ENCODE assay signal across 8 mouse cellular contexts in the genomic region with DNA sequence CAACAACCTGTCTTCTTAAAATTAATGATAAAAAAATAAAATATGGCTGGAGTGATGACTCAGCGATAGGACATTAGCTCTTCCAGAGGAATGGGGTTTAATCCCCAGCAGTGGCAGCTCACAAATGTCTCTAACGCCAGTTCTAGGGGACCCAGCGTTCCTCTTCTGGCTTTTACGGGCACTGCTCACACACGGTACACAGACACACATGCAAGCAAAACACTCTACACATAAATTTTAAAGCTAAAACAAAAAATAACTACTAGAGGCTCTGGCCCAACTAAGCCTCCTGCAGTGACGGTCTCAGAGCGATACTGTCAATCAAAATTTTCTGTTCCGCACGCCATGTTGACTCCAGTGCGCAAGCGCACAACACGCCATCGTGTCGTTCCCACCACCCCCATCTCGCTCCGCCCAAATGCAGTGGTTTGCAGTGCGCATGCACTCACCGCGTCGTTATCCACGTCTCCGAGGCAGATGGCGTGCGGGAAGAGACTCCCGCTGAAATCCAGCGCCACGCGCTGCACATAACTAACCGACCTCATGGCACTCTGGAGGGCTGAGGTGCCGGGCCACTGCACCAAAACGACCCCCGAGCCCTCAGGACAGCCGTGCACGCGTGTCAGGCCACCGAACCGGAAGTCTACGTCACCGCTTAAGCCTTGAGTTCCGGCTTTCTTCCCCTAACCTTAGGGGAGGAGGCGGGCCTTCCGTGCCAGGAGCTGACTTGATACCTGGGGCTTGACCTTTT. TPM values are rescaled to one million over a fixed set of nuclear protein-coding genes. Genes with fewer than 3 reads are reported as not detected.
DNase-seq lines count a peak whose midpoint lies in the region; ATAC-seq and TF ChIP-seq lines count a peak whose summit lies in the region.

A gene (minus strand): TSS at position 663 of the 751 bp plus-strand sequence.

- H3K9me3 ChIP-seq in MEL (replicated peaks; ENCODE audit: insufficient read depth, low read length): no peaks in the 10 kb centered on the region; the same call in 1 of the 2 replicates
- H3K9me3 ChIP-seq in lung, embryonic 16.5 days (ENCODE audit: control insufficient read depth, low read length): no peaks in the 10 kb centered on the region

- peak; percentile 77 to 91 for TF ChIP-seq POLR2A in MEL (IDR thresholded peaks at IDR 0.05; ENCODE audit: control insufficient read depth in 1 of 2, insufficient read depth in 1 of 2, low read depth in 1 of 2, low read length in 2 of 2, poor library complexity in 1 of 2)
- TF ChIP-seq POLR2A in cerebellum, adult 2 months (IDR thresholded peaks at IDR 0.05; ENCODE audit: borderline replicate concordance, insufficient read depth, low read length): peak; percentile 95; the same call in 1 of the 2 replicates

- H3K4me2 ChIP-seq in lung, embryonic 16.5 days (ENCODE audit: low read depth, low read length): peak within 1 kb of the TSS; percentile 82

- H3K27ac ChIP-seq in MEL (ENCODE audit: control insufficient read depth, low read depth, low read length): peak within 1 kb of the TSS; percentile 98
- H3K27ac ChIP-seq in cerebellum, adult 2 months (ENCODE audit: insufficient read depth, low read length): peak within 1 kb of the TSS; percentile 99
- H3K27ac ChIP-seq in lung, embryonic 16.5 days (ENCODE audit: low read length): peak within 1 kb of the TSS; percentile 95

- peak; percentile 98 for DNase-seq in MEL (ENCODE audit: low read depth, low spot score)
- peak; percentile 97 to 98 for DNase-seq in cerebellum, adult 2 months
- DNase-seq in forelimb bud, embryonic 11.5 days (ENCODE audit: low read depth, low spot score): peak; percentile 97
- peak; percentile 90 for DNase-seq in layer of hippocampus, adult 9-10 months (ENCODE audit: low spot score)
- peak; percentile 89 for DNase-seq in ovary, postnatal 10 days (ENCODE audit: low spot score)
- DNase-seq in thymus, postnatal 10 days (ENCODE audit: low spot score in 2 of 2): peak; percentile 92 to 93

- TF ChIP-seq CTCF in MEL (IDR thresholded peaks at IDR 0.05 in 2 of 3, conservative IDR thresholded peaks at IDR 0.05 in 1 of 3; ENCODE audit: control insufficient read depth in 1 of 3, insufficient read depth in 1 of 3, low read depth in 2 of 3, low read length in 3 of 3, poor library complexity in 1 of 3, severe bottlenecking in 1 of 3): no peak
- no peak for TF ChIP-seq CTCF in cerebellum, adult 2 months (IDR thresholded peaks at IDR 0.05; ENCODE audit: borderline replicate concordance, insufficient read depth, low read depth, low read length)

- peak within 1 kb of the TSS; percentile 86 for H3K9ac ChIP-seq in MEL (ENCODE audit: control insufficient read depth, low read depth, low read length, poor library complexity, severe bottlenecking)
- H3K9ac ChIP-seq in lung, embryonic 16.5 days (ENCODE audit: low read length): peak within 1 kb of the TSS; percentile 89

- peaks cover 6 to 10% of the 10 kb centered on the region in 2 experiments; a peak in 2 of 4 replicates for H3K36me3 ChIP-seq in MEL (ENCODE audit: control insufficient read depth in 1 of 2, insufficient read depth in 2 of 2, low read length in 2 of 2)
- peaks cover 11% of the 10 kb centered on the region for H3K36me3 ChIP-seq in lung, embryonic 16.5 days (ENCODE audit: control insufficient read depth, insufficient read depth, low read length)

- TF ChIP-seq EP300 in MEL (IDR thresholded peaks at IDR 0.05; ENCODE audit: low read depth in 1 of 2, low read length in 2 of 2): peak in 1 of 2 experiments; percentile 22; a peak in 2 of 4 replicates

- peak within 1 kb of the TSS; percentile 68 to 70 for H3K4me3 ChIP-seq in MEL (ENCODE audit: control insufficient read depth in 1 of 2, insufficient read depth in 1 of 2, low read depth in 2 of 2, low read length in 2 of 2)
- H3K4me3 ChIP-seq in cerebellum, adult 2 months (replicated peaks; ENCODE audit: insufficient read depth, low read depth, low read length): peak within 1 kb of the TSS; percentile 82
- peak within 1 kb of the TSS; percentile 73 for H3K4me3 ChIP-seq in lung, embryonic 16.5 days (ENCODE audit: low read length)

- peaks cover 5 to 6% of the 10 kb centered on the region in 2 experiments for H3K4me1 ChIP-seq in MEL (ENCODE audit: control insufficient read depth in 1 of 2, insufficient read depth in 2 of 2, low read length in 2 of 2)
- no peaks in the 10 kb centered on the region; the same call in 1 of the 2 replicates for H3K4me1 ChIP-seq in cerebellum, adult 2 months (ENCODE audit: control insufficient read depth, insufficient read depth, low read length)
- 0 out of 2 replicates have a peak, but pooled peaks cover 4% of the 10 kb centered on the region for H3K4me1 ChIP-seq in lung, embryonic 16.5 days (replicated peaks; ENCODE audit: control insufficient read depth, insufficient read depth, low read length)

- H3K79me2 ChIP-seq in MEL (ENCODE audit: control insufficient read depth, insufficient read depth, low read length, poor library complexity): peaks cover 1% of the 10 kb centered on the region; the same call in 1 of the 2 replicates

- under 1% methylated on average over 42 of the region's 42 CpGs for WGBS in cerebellum, adult 2 months
- under 1% methylated on average over 42 of the region's 42 CpGs for WGBS in lung, embryonic 16.5 days

- ATAC-seq in hematopoietic stem cell, adult 5-6 weeks (replicated peaks in 1 of 2; ENCODE audit: insufficient read depth in 1 of 2, low FRiP score in 2 of 2, low TSS enrichment in 1 of 2, low read depth in 1 of 2, poor library complexity in 2 of 2, severe bottlenecking in 2 of 2): peak; percentile 96 to 97
- ATAC-seq in lung, embryonic 16.5 days (ENCODE audit: low read depth): peak; percentile 97

- H3K27me3 ChIP-seq in MEL (ENCODE audit: control insufficient read depth in 1 of 2, insufficient read depth in 2 of 2, low read length in 2 of 2): no peaks in the 10 kb centered on the region
- H3K27me3 ChIP-seq in cerebellum, adult 2 months (ENCODE audit: control insufficient read depth, insufficient read depth, low read length): no peaks in the 10 kb centered on the region
- no peaks in the 10 kb centered on the region for H3K27me3 ChIP-seq in lung, embryonic 16.5 days (ENCODE audit: control insufficient read depth, insufficient read depth, low read depth, low read length)

- no peak for TF ChIP-seq RAD21 in MEL (IDR thresholded peaks at IDR 0.05; ENCODE audit: low read depth, low read length)

TF ChIP-seq in MEL, 35 proteins besides CTCF, POLR2A, EP300 and RAD21 (continues in another document):
- TF ChIP-seq ZC3H11A (IDR thresholded peaks at IDR 0.05; ENCODE audit: low read depth, low read length) (no peak), HCFC1 (IDR thresholded peaks at IDR 0.05; ENCODE audit: low read depth, low read length) (peak; percentile 75), BHLHE40 (IDR thresholded peaks at IDR 0.05; ENCODE audit: borderline replicate concordance, low read depth, low read length) (no peak), RCOR1 (IDR thresholded peaks at IDR 0.05; ENCODE audit: low read depth, low read length) (no peak), SMC3 (IDR thresholded peaks at IDR 0.05; ENCODE audit: low read depth, low read length) (no peak), ZKSCAN1 (IDR thresholded peaks at IDR 0.05; ENCODE audit: low read depth, low read length) (no peak), MAX (IDR thresholded peaks at IDR 0.05; ENCODE audit: low read length) (peak; percentile 90), POLR2AphosphoS5 (IDR thresholded peaks at IDR 0.05; ENCODE audit: borderline replicate concordance, low read depth, low read length) (0 out of 2 replicates have a peak, but pooled peaks have one; percentile 44), E2F4 (IDR thresholded peaks at IDR 0.05; ENCODE audit: borderline replicate concordance, low read depth, low read length) (peak; percentile 71; the same call in 1 of the 2 replicates), USF1 (IDR thresholded peaks at IDR 0.05; ENCODE audit: low read depth, low read length) (no peak), USF2 (IDR thresholded peaks at IDR 0.05; ENCODE audit: borderline replicate concordance in 1 of 2, insufficient read depth in 1 of 2, low read depth in 1 of 2, low read length in 2 of 2) (no peak), ZNF384 (IDR thresholded peaks at IDR 0.05; ENCODE audit: low read depth, low read length) (no peak), SIN3A (IDR thresholded peaks at IDR 0.05; ENCODE audit: low read length) (peak; percentile 76), KAT2A (conservative IDR thresholded peaks at IDR 0.05; ENCODE audit: low read depth, low read length) (peak; percentile 57; the same call in 1 of the 2 replicates), UBTF (IDR thresholded peaks at IDR 0.05; ENCODE audit: borderline replicate concordance, insufficient read depth, low read depth, low read length) (no peak), CHD1 (IDR thresholded peaks at IDR 0.05; ENCODE audit: low read depth, low read length) (0 out of 2 replicates have a peak, but pooled peaks have one; percentile 83), POLR2AphosphoS2 (IDR thresholded peaks at IDR 0.05; ENCODE audit: low read length) (peak; percentile 97), JUND (IDR thresholded peaks at IDR 0.05; ENCODE audit: low read depth, low read length) (no peak), ELF1 (IDR thresholded peaks at IDR 0.05; ENCODE audit: low read depth, low read length) (peak; percentile 69), CHD2 (IDR thresholded peaks at IDR 0.05; ENCODE audit: low read length) (no peak; the same call in 1 of the 2 replicates), MAZ (IDR thresholded peaks at IDR 0.05; ENCODE audit: low read depth, low read length) (0 out of 2 replicates have a peak, but pooled peaks have one; percentile 18), GATA1 (IDR thresholded peaks at IDR 0.05; ENCODE audit: low read depth, low read length) (0 out of 2 replicates have a peak, but pooled peaks have one; percentile 2), TAL1 (IDR thresholded peaks at IDR 0.05; ENCODE audit: low read length) (no peak), TCF12 (IDR thresholded peaks at IDR 0.05; ENCODE audit: low read depth, low read length) (peak; percentile 51; the same call in 1 of the 2 replicates), MEF2A (IDR thresholded peaks at IDR 0.05; ENCODE audit: extremely low read depth, insufficient replicate concordance, low read depth, low read length, poor library complexity, severe bottlenecking) (no peak), GABPA (IDR thresholded peaks at IDR 0.05; ENCODE audit: low read depth, low read length) (no peak), MYC (IDR thresholded peaks at IDR 0.05; ENCODE audit: low read depth, low read length) (peak; percentile 95)

RNA-seq across cellular contexts. Expression of the gene that starts here (rescaled TPM):
- 16.6 and 17.8 TPM in 2 replicates for total RNA-seq in MEL (2012; rRNA removed)
- polyA plus RNA-seq in MEL (2012; ENCODE audit: insufficient read depth in 1 of 2, insufficient read length in 2 of 2, low read depth in 1 of 2, low replicate concordance in 2 of 2, missing spikeins in 1 of 2): 10 to 100 TPM in 1 of 2 experiments, not detected in 1; 44.8 TPM
- 48.1 and 52.5 TPM in 2 replicates for polyA plus RNA-seq in cerebellum, adult 2 months (2012; rRNA removed)
- 32.2 and 51.9 TPM in 2 replicates for total RNA-seq in hematopoietic stem cell, adult 5-6 weeks (2017)
- 29.6 and 32.2 TPM in 2 replicates for polyA plus RNA-seq in lung, embryonic 16.5 days (2015; fragmentation: Nextera tagmentation; extraction: Ambion mirVana)

Comparison
In these comparisons a context has a peak if more than half of its experiments do, and no peak if none do; other contexts are left out.
1. Peak in every context shown above with its lines: DNase-seq, ATAC-seq, H3K4me3 ChIP-seq and H3K27ac ChIP-seq.